8 mouse cellular contexts compared by ENCODE assay signal in the genomic region with DNA sequence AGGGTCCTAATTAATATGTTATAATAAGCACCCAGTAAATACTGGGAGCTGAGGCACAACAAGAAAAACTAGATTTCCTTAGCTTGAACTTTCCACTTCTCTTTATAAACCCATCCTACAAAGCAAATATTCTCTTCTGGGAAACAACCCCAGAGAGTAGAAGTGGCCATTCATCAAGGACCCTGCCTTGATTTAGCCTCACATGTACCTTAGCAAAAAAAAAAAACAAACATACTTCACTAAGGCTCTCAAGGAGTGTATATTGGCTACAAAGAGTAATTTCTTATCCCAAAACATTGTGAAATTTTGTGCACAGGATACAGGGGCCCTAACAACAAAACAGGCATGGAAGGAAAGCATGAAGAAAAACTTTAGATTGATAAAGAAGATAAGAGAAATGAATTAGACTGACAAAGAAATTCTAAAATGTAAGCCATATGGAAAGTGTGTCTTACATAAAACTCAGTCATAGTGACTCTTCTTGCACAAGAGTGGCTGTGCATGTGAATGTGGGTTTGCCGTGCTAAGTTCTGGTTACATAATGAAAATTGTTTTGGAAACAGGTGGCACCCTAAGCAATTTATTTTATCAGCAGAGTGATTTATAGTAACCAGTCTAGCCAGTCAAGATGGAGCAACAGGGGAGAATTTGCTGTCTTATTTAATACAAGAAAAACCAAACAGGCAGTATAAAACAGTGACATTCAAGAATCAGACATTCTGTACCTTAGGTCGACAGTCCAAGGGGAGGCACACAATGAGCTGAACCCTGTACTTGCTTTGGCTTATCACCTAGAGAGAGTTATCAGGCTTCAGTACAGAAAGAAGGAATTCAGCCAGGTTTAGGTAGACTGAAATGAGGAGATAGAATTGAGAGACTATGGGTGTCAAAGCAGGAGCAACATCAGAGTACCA. TPM values are rescaled to one million over a fixed set of nuclear protein-coding genes. Genes with fewer than 3 reads are reported as not detected.
DNase-seq lines count a peak whose midpoint lies in the region; ATAC-seq and TF ChIP-seq lines count a peak whose summit lies in the region.

No protein-coding gene starts in this region.

- peak overlapping the region; percentile 89 for H3K4me2 ChIP-seq in intestine, embryonic 14.5 days (ENCODE audit: low read length)
- peak overlapping the region; percentile 99 for H3K4me2 ChIP-seq in midbrain, postnatal 0 days (ENCODE audit: low read depth, low read length, poor library complexity, severe bottlenecking)

- H3K36me3 ChIP-seq in embryonic facial prominence, embryonic 10.5 days (replicated peaks), result peaks cover 6% of the 10 kb centered on the region
- H3K36me3 ChIP-seq in intestine, embryonic 14.5 days (ENCODE audit: control insufficient read depth, insufficient read depth, low read length), result peaks cover 11% of the 10 kb centered on the region
- H3K36me3 ChIP-seq in midbrain, postnatal 0 days (ENCODE audit: insufficient read depth, low read length), result 0 out of 2 replicates have a peak, but pooled peaks cover 3% of the 10 kb centered on the region

- H3K9me3 ChIP-seq in embryonic facial prominence, embryonic 10.5 days, result no peaks in the 10 kb centered on the region
- no peaks in the 10 kb centered on the region for H3K9me3 ChIP-seq in intestine, embryonic 14.5 days (ENCODE audit: control insufficient read depth, low read length)
- H3K9me3 ChIP-seq in midbrain, postnatal 0 days (ENCODE audit: low read length), result no peaks in the 10 kb centered on the region

- WGBS in embryonic facial prominence, embryonic 10.5 days, result 80% methylated on average over 2 of the region's 2 CpGs
- 78% methylated on average over 2 of the region's 2 CpGs for WGBS in intestine, embryonic 14.5 days
- WGBS in midbrain, postnatal 0 days, result 75% methylated on average over 2 of the region's 2 CpGs

- H3K9ac ChIP-seq in intestine, embryonic 14.5 days (ENCODE audit: low read length), result peak overlapping the region; percentile 81; the same call in 1 of the 2 replicates
- peak overlapping the region; percentile 93 for H3K9ac ChIP-seq in midbrain, postnatal 0 days (replicated peaks; ENCODE audit: low read length, poor library complexity, severe bottlenecking)

- peak; percentile 44 for DNase-seq in kidney, adult 9 months
- no peak for DNase-seq in kidney, postnatal 10 days
- DNase-seq in embryonic facial prominence, embryonic 10.5 days (ENCODE audit: low spot score), result no peak
- no peak for DNase-seq in intestine, embryonic 14.5 days (ENCODE audit: low spot score)
- no peak for DNase-seq in midbrain, postnatal 0 days (ENCODE audit: low spot score)
- no peak for DNase-seq in right cerebral cortex, postnatal 14 days

- TF ChIP-seq CTCF in midbrain, postnatal 0 days (IDR thresholded peaks at IDR 0.05), result no peak

- H3K4me3 ChIP-seq in embryonic facial prominence, embryonic 10.5 days, result peak overlapping the region; percentile 100
- peak overlapping the region; percentile 77 for H3K4me3 ChIP-seq in intestine, embryonic 14.5 days (ENCODE audit: low read depth, low read length)
- H3K4me3 ChIP-seq in midbrain, postnatal 0 days (ENCODE audit: low read depth, low read length), result peak overlapping the region; percentile 95

- peaks cover 29% of the 10 kb centered on the region for H3K4me1 ChIP-seq in embryonic facial prominence, embryonic 10.5 days
- peaks cover 14% of the 10 kb centered on the region for H3K4me1 ChIP-seq in intestine, embryonic 14.5 days (replicated peaks; ENCODE audit: control insufficient read depth, insufficient read depth, low read length)
- H3K4me1 ChIP-seq in midbrain, postnatal 0 days (ENCODE audit: insufficient read depth, low read length), result peaks cover 7% of the 10 kb centered on the region; the same call in 1 of the 2 replicates

- no peaks in the 10 kb centered on the region for H3K27me3 ChIP-seq in embryonic facial prominence, embryonic 10.5 days (replicated peaks; ENCODE audit: low read depth, poor library complexity, severe bottlenecking)
- no peaks in the 10 kb centered on the region for H3K27me3 ChIP-seq in intestine, embryonic 14.5 days (replicated peaks; ENCODE audit: control insufficient read depth, insufficient read depth, low read length)
- no peaks in the 10 kb centered on the region for H3K27me3 ChIP-seq in midbrain, postnatal 0 days (ENCODE audit: insufficient read depth, low read length)

- peak overlapping the region; percentile 92; the same call in 1 of the 2 replicates for H3K27ac ChIP-seq in embryonic facial prominence, embryonic 10.5 days (replicated peaks)
- H3K27ac ChIP-seq in intestine, embryonic 14.5 days (ENCODE audit: low read depth), result no peak overlapping the region
- peak overlapping the region; percentile 83 for H3K27ac ChIP-seq in midbrain, postnatal 0 days (ENCODE audit: low read depth, low read length)

- ATAC-seq in intestine, embryonic 14.5 days (replicated peaks; ENCODE audit: low FRiP score, low TSS enrichment, low read depth), result no peak
- no peak for ATAC-seq in midbrain, postnatal 0 days (ENCODE audit: low FRiP score)
- no peak for ATAC-seq in cerebellum, adult (ENCODE audit: insufficient number of reproducible peaks, low FRiP score, low TSS enrichment)
- ATAC-seq in megakaryocyte-erythroid progenitor cell, adult 5-6 weeks (replicated peaks; ENCODE audit: low FRiP score, low TSS enrichment, poor library complexity, severe bottlenecking), result no peak

RNA-seq across cellular contexts. Expression of gene Gpam, which starts 26.6 kb away (rescaled TPM):
- 18.1 and 20.4 TPM in 2 replicates for polyA plus RNA-seq in embryonic facial prominence, embryonic 10.5 days (2016; fragmentation: Nextera tagmentation; extraction: Ambion mirVana)
- polyA plus RNA-seq in intestine, embryonic 14.5 days (2014; fragmentation: Nextera tagmentation; extraction: Ambion mirVana), result 22.6 and 24.1 TPM in 2 replicates
- 81.1 and 83.0 TPM in 2 replicates for total RNA-seq in midbrain, postnatal 0 days (2014; rRNA removed)
- polyA plus RNA-seq in midbrain, postnatal 0 days (2015; fragmentation: Nextera tagmentation; extraction: Ambion mirVana), result 23.6 and 24.0 TPM in 2 replicates
- 16.2 and 19.9 TPM in 2 replicates for total RNA-seq in megakaryocyte-erythroid progenitor cell, adult 5-6 weeks (2014; fragmentation: Nextera tagmentation)
- total RNA-seq in megakaryocyte-erythroid progenitor cell, adult 5-6 weeks (2017), result 21.6 and 22.3 TPM in 2 replicates
